Mouse (Mus musculus): ENCODE measurements at regions not wholly inside any gene's neighbourhood (a gene's known extent, or its start where the extent isn't known, plus 50 kb on each side); places are given as distances from the start of the nearest gene placed in this dataset.

DNA sequence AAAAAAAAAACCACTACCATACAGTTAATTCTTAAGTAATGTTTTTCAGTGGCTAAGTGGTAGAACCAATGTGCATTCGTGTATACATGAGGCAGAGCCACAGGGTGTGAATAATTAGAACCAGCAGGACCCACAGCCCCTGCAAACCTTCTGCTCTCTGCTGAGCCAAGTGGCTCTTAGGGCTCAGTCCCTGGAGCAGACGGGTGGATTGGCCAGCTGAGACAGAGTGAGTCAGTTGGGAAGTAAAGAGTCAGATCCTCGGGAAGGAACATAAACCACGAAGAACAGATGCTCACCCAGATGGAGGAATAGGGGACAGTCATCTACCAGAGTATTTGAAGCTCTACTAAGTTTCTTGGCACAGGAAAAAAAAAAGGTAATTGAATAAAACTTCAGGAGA, 293.1 kb downstream of the Basp1 start:
- Histone ChIP-seq H3K9ac (ENCODE audit: low read depth, low read length) (no peak overlapping the region), H3K4me3 (ENCODE audit: low read depth, low read length) (no peak overlapping the region), H3K9me3 (ENCODE audit: control insufficient read depth, low read length) (no peaks in the 10 kb centered on the region), H3K4me2 (no peak overlapping the region), H3K36me3 (ENCODE audit: control insufficient read depth, insufficient read depth, low read length) (no peaks in the 10 kb centered on the region), H3K4me1 (replicated peaks; ENCODE audit: control insufficient read depth, insufficient read depth, low read length) (no peaks in the 10 kb centered on the region), H3K27ac (ENCODE audit: low read depth, low read length) (no peak overlapping the region), H3K27me3 (replicated peaks; ENCODE audit: control insufficient read depth, insufficient read depth, low read length) (no peaks in the 10 kb centered on the region)
- 56% methylated on average over 4 of the region's 4 CpGs for WGBS
- no peak for ATAC-seq (replicated peaks; ENCODE audit: low FRiP score)
- DNase-seq (ENCODE audit: low spot score): no peak

DNA sequence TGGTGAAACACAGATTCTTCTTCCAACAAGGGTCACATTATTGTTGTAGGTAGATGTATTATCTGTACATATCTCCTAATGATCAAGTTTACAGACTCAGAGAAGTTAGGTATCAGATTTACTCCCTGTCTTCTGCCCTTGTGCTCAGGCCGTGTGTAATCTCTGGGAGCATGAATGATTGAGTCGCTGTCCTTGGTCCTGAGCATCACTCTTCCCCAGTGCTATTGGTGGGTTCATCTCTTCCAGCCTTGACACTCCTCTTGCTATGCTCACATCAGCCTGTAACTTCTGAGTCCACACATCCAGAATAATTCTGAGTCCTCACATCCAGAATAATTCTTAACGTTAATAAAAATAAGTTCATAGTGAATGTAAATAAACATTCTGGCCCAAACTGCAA, 295.6 kb downstream of the Basp1 start:
- no peak overlapping the region for H3K27ac ChIP-seq (ENCODE audit: low read depth, low read length)
- DNase-seq (ENCODE audit: low spot score): no peak
- H3K36me3 ChIP-seq (ENCODE audit: control insufficient read depth, insufficient read depth, low read length): no peaks in the 10 kb centered on the region
- H3K4me3 ChIP-seq (ENCODE audit: low read depth, low read length): no peak overlapping the region
- H3K9ac ChIP-seq (ENCODE audit: low read depth, low read length): no peak overlapping the region
- no peaks in the 10 kb centered on the region for H3K27me3 ChIP-seq (replicated peaks; ENCODE audit: control insufficient read depth, insufficient read depth, low read length)
- ATAC-seq (replicated peaks; ENCODE audit: low FRiP score): no peak
- no peaks in the 10 kb centered on the region for H3K4me1 ChIP-seq (replicated peaks; ENCODE audit: control insufficient read depth, insufficient read depth, low read length)
- no peak overlapping the region for H3K4me2 ChIP-seq
- WGBS: 50% methylated on average over 3 of the region's 3 CpGs
- H3K9me3 ChIP-seq (ENCODE audit: control insufficient read depth, low read length): no peaks in the 10 kb centered on the region

DNA sequence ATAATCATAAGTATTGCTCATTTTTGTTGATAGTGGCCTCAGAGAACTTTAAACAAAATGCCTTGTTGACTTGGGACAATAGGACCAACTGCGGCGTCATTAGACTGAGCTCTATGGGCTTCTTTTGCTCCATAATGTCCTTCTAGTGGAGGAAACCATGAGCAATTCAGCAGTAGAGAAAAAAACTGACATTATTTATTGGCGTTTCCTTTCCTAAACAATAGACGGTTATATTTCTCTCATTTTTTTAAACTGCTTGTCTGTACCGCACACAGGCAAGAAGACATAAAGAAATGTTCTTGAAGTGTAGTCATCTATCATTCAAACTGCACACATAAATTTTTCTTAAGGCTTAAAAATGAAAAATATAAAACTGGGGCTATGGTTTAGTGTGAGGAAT, 310.8 kb downstream of the Basp1 start:
- ATAC-seq (replicated peaks; ENCODE audit: low FRiP score) (no peak), DNase-seq (ENCODE audit: low spot score) (no peak)
- no peak overlapping the region for H3K4me3 ChIP-seq (ENCODE audit: low read depth, low read length)
- H3K4me2 ChIP-seq: no peak overlapping the region
- no peak overlapping the region for H3K9ac ChIP-seq (ENCODE audit: low read depth, low read length)
- H3K4me1 ChIP-seq (replicated peaks; ENCODE audit: control insufficient read depth, insufficient read depth, low read length): no peaks in the 10 kb centered on the region
- no peaks in the 10 kb centered on the region for H3K36me3 ChIP-seq (ENCODE audit: control insufficient read depth, insufficient read depth, low read length)
- WGBS: 85% methylated on average over 5 of the region's 5 CpGs
- H3K27ac ChIP-seq (ENCODE audit: low read depth, low read length): no peak overlapping the region
- H3K27me3 ChIP-seq (replicated peaks; ENCODE audit: control insufficient read depth, insufficient read depth, low read length): no peaks in the 10 kb centered on the region
- no peaks in the 10 kb centered on the region for H3K9me3 ChIP-seq (ENCODE audit: control insufficient read depth, low read length)

DNA sequence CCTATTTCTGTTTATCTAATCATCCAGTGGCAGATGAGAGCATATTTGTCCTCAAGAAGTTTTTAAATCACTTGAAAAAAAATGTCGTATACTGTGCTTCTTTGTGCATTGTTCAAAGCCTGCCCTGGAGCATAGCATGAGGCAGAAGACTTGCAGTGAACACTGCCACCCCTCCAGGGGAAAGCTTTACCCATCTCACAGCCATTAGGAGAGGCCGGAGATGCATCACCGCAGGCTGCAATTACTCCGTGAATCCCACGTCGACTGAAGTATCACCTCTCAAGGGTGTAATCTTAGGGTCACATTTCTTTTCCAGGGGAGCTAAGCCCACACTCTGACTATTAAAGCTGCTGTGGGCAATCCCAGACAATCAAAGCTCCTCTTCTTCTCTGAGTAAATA, 319.8 kb downstream of the Basp1 start:
- ATAC-seq (replicated peaks; ENCODE audit: low FRiP score): no peak
- H3K4me2 ChIP-seq: no peak overlapping the region
- H3K9me3 ChIP-seq (ENCODE audit: control insufficient read depth, low read length): no peaks in the 10 kb centered on the region
- DNase-seq (ENCODE audit: low spot score): no peak
- H3K4me3 ChIP-seq (ENCODE audit: low read depth, low read length): no peak overlapping the region
- H3K4me1 ChIP-seq (replicated peaks; ENCODE audit: control insufficient read depth, insufficient read depth, low read length): no peaks in the 10 kb centered on the region
- no peak overlapping the region for H3K9ac ChIP-seq (ENCODE audit: low read depth, low read length)
- no peaks in the 10 kb centered on the region for H3K27me3 ChIP-seq (replicated peaks; ENCODE audit: control insufficient read depth, insufficient read depth, low read length)
- H3K27ac ChIP-seq (ENCODE audit: low read depth, low read length): no peak overlapping the region
- 51% methylated on average over 6 of the region's 6 CpGs for WGBS
- no peaks in the 10 kb centered on the region for H3K36me3 ChIP-seq (ENCODE audit: control insufficient read depth, insufficient read depth, low read length)

DNA sequence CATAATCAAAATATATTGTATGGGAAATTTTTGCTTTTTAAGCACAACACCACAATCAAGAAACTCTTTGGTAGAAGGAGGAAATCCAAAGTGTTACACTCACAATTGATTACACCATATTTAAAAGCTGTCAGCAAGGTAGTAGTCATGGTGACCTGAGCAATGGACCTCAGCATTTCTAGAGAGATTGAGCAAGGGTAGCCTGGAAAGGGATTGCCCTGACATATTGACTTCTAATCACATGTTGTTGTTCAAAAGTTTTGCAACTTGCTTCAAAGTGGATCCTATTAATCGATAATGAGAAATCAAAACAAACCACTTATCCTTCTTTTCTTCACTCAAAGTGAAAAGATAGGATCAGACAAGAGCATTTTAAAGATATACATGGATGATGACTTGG, 343.9 kb downstream of the Basp1 start:
- Histone ChIP-seq H3K9me3 (ENCODE audit: control insufficient read depth, low read length) (no peaks in the 10 kb centered on the region), H3K27me3 (replicated peaks; ENCODE audit: control insufficient read depth, insufficient read depth, low read length) (no peaks in the 10 kb centered on the region), H3K27ac (ENCODE audit: low read depth, low read length) (no peak overlapping the region), H3K9ac (ENCODE audit: low read depth, low read length) (no peak overlapping the region), H3K4me3 (ENCODE audit: low read depth, low read length) (no peak overlapping the region), H3K4me2 (no peak overlapping the region), H3K36me3 (ENCODE audit: control insufficient read depth, insufficient read depth, low read length) (no peaks in the 10 kb centered on the region), H3K4me1 (replicated peaks; ENCODE audit: control insufficient read depth, insufficient read depth, low read length) (no peaks in the 10 kb centered on the region)
- 78% methylated on average over 1 of the region's 1 CpGs for WGBS
- DNase-seq (ENCODE audit: low spot score) (no peak), ATAC-seq (replicated peaks; ENCODE audit: low FRiP score) (no peak)

DNA sequence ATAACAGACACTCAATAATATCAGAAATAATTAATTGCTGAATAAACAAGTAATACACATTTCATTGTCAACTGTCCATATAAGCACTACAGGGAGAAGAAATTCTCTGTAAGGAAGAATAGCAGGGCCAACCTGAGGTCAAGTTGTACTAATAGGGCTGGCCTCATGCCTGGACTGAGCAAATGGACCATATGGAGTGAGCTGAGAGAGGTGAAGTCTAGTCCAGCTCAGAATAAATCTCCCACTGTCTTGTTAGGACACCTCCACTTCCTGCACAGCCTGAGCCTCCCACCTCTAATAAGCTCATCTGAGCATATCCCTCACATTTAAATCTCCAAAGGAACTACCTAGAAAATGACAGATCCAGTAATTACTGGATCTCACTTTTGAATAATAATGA, 354.2 kb downstream of the Basp1 start:
- DNase-seq (ENCODE audit: low spot score): no peak
- ATAC-seq (replicated peaks; ENCODE audit: low FRiP score): no peak
- H3K9ac ChIP-seq (ENCODE audit: low read depth, low read length): no peak overlapping the region
- no peaks in the 10 kb centered on the region for H3K9me3 ChIP-seq (ENCODE audit: control insufficient read depth, low read length)
- H3K27me3 ChIP-seq (replicated peaks; ENCODE audit: control insufficient read depth, insufficient read depth, low read length): no peaks in the 10 kb centered on the region
- H3K36me3 ChIP-seq (ENCODE audit: control insufficient read depth, insufficient read depth, low read length): no peaks in the 10 kb centered on the region
- no peak overlapping the region for H3K4me3 ChIP-seq (ENCODE audit: low read depth, low read length)
- H3K27ac ChIP-seq (ENCODE audit: low read depth, low read length): no peak overlapping the region
- H3K4me1 ChIP-seq (replicated peaks; ENCODE audit: control insufficient read depth, insufficient read depth, low read length): no peaks in the 10 kb centered on the region
- no peak overlapping the region for H3K4me2 ChIP-seq

DNA sequence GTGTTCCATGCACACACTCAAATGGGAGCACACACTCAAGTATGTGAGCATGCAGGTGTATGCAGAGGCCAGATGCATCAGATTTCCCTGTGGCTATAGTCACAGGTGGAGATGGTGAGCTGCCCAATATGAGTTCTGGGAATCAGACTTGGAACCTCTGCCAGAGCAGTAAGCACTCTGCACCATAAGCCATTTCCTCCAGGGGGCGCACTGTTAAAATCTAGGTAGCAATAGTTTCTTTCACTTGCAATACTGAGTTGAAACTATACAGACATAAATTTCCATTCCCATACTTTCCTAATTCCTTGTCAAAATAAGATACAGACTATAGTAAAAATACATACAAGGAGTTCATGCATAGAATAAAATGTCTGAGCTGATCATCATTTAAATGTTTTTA, 365.7 kb downstream of the Basp1 start:
- no peak for ATAC-seq (replicated peaks; ENCODE audit: low FRiP score)
- no peaks in the 10 kb centered on the region for H3K4me1 ChIP-seq (replicated peaks; ENCODE audit: control insufficient read depth, insufficient read depth, low read length)
- H3K4me2 ChIP-seq: no peak overlapping the region
- no peak overlapping the region for H3K4me3 ChIP-seq (ENCODE audit: low read depth, low read length)
- no peaks in the 10 kb centered on the region for H3K27me3 ChIP-seq (replicated peaks; ENCODE audit: control insufficient read depth, insufficient read depth, low read length)
- no peak overlapping the region for H3K27ac ChIP-seq (ENCODE audit: low read depth, low read length)
- no peak overlapping the region for H3K9ac ChIP-seq (ENCODE audit: low read depth, low read length)
- DNase-seq (ENCODE audit: low spot score): no peak
- H3K36me3 ChIP-seq (ENCODE audit: control insufficient read depth, insufficient read depth, low read length): no peaks in the 10 kb centered on the region
- H3K9me3 ChIP-seq (ENCODE audit: control insufficient read depth, low read length): no peaks in the 10 kb centered on the region
- WGBS: 14% methylated on average over 1 of the region's 1 CpGs

DNA sequence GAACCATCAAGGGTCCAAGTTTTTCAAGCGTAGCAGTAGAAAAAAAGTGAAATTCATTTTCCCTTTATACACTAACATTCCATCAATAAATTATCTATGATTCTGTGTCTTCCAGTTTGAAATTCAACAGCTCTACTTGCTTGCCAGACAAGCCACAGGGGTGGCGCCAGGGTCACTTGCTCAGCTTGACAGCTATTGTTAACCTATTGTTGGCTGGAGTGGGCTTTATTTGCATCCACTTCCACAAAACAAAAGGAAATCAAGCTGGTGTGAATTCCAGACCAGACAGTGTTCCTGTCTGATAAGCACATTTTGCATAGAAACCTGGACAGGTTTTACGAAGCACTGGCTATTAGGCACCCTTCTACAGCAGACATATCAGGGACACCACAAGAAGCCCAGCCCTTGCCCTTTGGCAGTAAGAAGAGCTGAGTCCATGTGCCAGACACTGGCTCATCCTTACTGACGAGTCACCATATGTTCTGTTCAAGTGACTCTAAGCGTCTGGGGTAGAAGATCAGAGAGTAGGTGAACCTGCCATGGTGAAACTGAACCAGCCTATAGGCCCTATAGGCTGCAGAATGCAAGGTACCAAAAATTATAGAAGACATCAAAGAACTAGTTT, 366.9 kb downstream of the Basp1 start:
- Histone ChIP-seq H3K9me3 (ENCODE audit: control insufficient read depth, low read length) (no peaks in the 10 kb centered on the region), H3K36me3 (ENCODE audit: control insufficient read depth, insufficient read depth, low read length) (no peaks in the 10 kb centered on the region), H3K27ac (ENCODE audit: low read depth, low read length) (no peak overlapping the region), H3K27me3 (replicated peaks; ENCODE audit: control insufficient read depth, insufficient read depth, low read length) (no peaks in the 10 kb centered on the region), H3K4me2 (no peak overlapping the region), H3K4me1 (replicated peaks; ENCODE audit: control insufficient read depth, insufficient read depth, low read length) (no peaks in the 10 kb centered on the region), H3K9ac (ENCODE audit: low read depth, low read length) (no peak overlapping the region), H3K4me3 (ENCODE audit: low read depth, low read length) (no peak overlapping the region)
- WGBS: 69% methylated on average over 5 of the region's 5 CpGs
- ATAC-seq (replicated peaks; ENCODE audit: low FRiP score): no peak
- no peak for DNase-seq (ENCODE audit: low spot score)

DNA sequence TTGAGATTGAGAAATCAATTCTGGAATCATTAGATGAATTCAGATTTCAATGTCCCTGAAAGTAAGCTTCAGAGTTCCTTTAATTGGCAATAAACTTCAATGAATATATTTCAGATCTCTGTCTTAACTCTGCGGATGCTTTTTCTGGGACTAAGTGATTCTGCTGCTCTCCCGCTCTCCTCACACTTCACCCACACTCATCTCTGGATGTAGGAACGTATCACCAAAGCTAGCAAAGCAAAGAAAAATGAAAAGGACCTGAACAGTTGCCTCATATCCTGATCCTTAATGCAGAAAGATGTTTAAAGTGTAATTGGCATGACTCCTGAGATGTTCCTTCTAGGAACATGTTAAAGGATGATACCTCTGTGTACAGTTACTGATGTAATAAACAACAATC, 377.3 kb downstream of the Basp1 start:
- ATAC-seq (replicated peaks; ENCODE audit: low FRiP score): no peak
- DNase-seq (ENCODE audit: low spot score): no peak
- Histone ChIP-seq H3K9ac (ENCODE audit: low read depth, low read length) (no peak overlapping the region), H3K27ac (ENCODE audit: low read depth, low read length) (no peak overlapping the region), H3K9me3 (ENCODE audit: control insufficient read depth, low read length) (no peaks in the 10 kb centered on the region), H3K36me3 (ENCODE audit: control insufficient read depth, insufficient read depth, low read length) (no peaks in the 10 kb centered on the region), H3K4me2 (no peak overlapping the region), H3K4me1 (replicated peaks; ENCODE audit: control insufficient read depth, insufficient read depth, low read length) (no peaks in the 10 kb centered on the region), H3K4me3 (ENCODE audit: low read depth, low read length) (no peak overlapping the region), H3K27me3 (replicated peaks; ENCODE audit: control insufficient read depth, insufficient read depth, low read length) (no peaks in the 10 kb centered on the region)
- 84% methylated on average over 3 of the region's 3 CpGs for WGBS

All from liver, embryonic 11.5 days (tissue).